Mouse (Mus musculus): ENCODE measurements around the gene C1qa.

DNA sequence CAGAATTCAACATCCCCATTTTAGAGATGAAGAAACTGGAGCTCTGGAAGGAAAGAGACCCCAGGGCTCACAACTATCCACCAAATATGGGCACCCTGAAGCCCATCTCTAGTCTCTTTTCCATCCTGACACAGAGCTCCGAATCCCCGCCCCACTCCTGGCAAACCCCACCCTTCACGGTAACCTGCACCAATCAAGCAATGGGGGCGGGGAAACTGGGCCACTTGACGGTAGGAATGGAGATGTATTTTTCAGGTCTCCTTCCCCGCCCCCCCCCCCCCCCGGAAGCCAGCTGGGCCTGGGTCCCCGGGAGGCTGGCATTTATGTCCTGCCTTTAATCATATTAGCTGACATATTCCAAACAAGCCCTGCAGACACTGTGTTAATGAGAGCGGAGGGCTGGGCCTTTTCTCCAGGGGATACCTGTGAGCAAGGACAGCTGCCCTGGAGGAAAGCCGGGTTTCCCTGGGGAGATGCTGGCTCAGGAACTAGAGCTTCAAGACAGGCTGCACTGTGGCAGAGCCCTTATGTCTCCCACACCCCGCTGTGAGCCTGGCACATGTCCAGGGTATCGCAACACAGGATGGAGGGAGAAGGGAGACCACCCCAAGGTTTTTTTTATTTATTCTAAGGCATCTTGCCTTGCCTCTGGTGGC, 30.8 kb downstream of the C1qa start:
- TF ChIP-seq CTCF (IDR thresholded peaks at IDR 0.05; ENCODE audit: insufficient read depth, low read length) (no peak), POLR2A (IDR thresholded peaks at IDR 0.05; ENCODE audit: borderline replicate concordance, extremely low read depth, low read depth, low read length) (no peak)
